Mouse (Mus musculus) limb, embryonic 14.5 days (tissue): ENCODE data around the gene Myo15b. TPM values are rescaled to one million over a fixed set of nuclear protein-coding genes. Genes with fewer than 3 reads are reported as not detected.
A peak's percentile ranks its signal among the peaks of the same experiment; 100 is the strongest.

Experiments
- ATAC-seq: fragments of 200-750 bp; cut with Nextera tagmentation; 2 replicates; pipeline ENCODE4 v1.8.0; 2017; ENCODE audit warnings: low read depth, moderate number of reproducible peaks, moderate TSS enrichment; ENCODE audit not compliant: low FRiP score
- DNase-seq: peaks from one replicate; pipeline ENCODE4 v3.0.0-alpha.2; 2015; ENCODE audit warnings: low spot score
- H3K27ac ChIP-seq: fragments of 300-500 bp; sonication (generic); replicated peaks from 2 replicates; pipeline ENCODE4 v1.5.1; 2014; ENCODE audit warnings: low read depth, mild to moderate bottlenecking, low read length, moderate library complexity, mixed read lengths
- H3K27me3 ChIP-seq: fragments of 300-500 bp; sonication (generic); 2 replicates; pipeline ENCODE4 v1.6.1; 2014; ENCODE audit warnings: low read length, mixed read lengths; ENCODE audit not compliant: control insufficient read depth, insufficient read depth
- H3K36me3 ChIP-seq: fragments of 300-500 bp; sonication (generic); 2 replicates; pipeline ENCODE4 v1.6.1; 2014; ENCODE audit warnings: mild to moderate bottlenecking, low read length, moderate library complexity, mixed read lengths; ENCODE audit not compliant: control insufficient read depth, insufficient read depth
- H3K4me1 ChIP-seq: fragments of 300-500 bp; sonication (generic); 2 replicates; pipeline ENCODE4 v1.6.1; 2014; ENCODE audit warnings: antibody characterized with exemption, low read length, mixed read lengths; ENCODE audit not compliant: control insufficient read depth, insufficient read depth
- H3K4me2 ChIP-seq: fragments of 300-500 bp; sonication (generic); replicated peaks from 2 replicates; pipeline ENCODE4 v1.6.1; 2014; ENCODE audit warnings: low read depth, mild to moderate bottlenecking, low read length, moderate library complexity; ENCODE audit not compliant: severe bottlenecking
- H3K4me3 ChIP-seq: fragments of 300-500 bp; sonication (generic); replicated peaks from 2 replicates; pipeline ENCODE4 v1.5.1; 2014; ENCODE audit warnings: low read length
- H3K9ac ChIP-seq: fragments of 300-500 bp; sonication (generic); 2 replicates; pipeline ENCODE4 v1.6.1; 2014; ENCODE audit warnings: mild to moderate bottlenecking, low read depth, low read length, moderate library complexity; ENCODE audit not compliant: severe bottlenecking
- H3K9me3 ChIP-seq: fragments of 300-500 bp; sonication (generic); 2 replicates; pipeline ENCODE4 v1.6.1; 2016; ENCODE audit warnings: low read length; ENCODE audit not compliant: control insufficient read depth
- POLR2A ChIP-seq: fragments of 200-500 bp; IDR thresholded peaks from 2 replicates; pipeline ENCODE4 v1.8.0; 2012; ENCODE audit warnings: inconsistent platforms, mild to moderate bottlenecking, moderate library complexity, borderline replicate concordance; ENCODE audit not compliant: insufficient read depth, insufficient read length; ENCODE audit errors: extremely low read depth
- WGBS: fragments of 180-500 bp; shearing (Covaris S2); extraction: QIAGEN DNeasy Blood & Tissue Kit; methylation state at CpG from one replicate; pipeline ENCODE4 v1.1.7; 2014; 5-methylcytosine and 5-hydroxymethylcytosine counted together
- polyA plus RNA-seq, 2 experiments: library from polyadenylated mRNA; depleted of rRNA in 1 of 2; stranded (reverse) in 1 of 2; unstranded in 1 of 2; fragments of >200 nt; fragmentation: Nextera tagmentation in 1 of 2; extraction: Ambion mirVana in 1 of 2; gene quantifications; 2 replicates each; pipeline versions ENCODE4 v1.2.1 to v1.2.3; 2012 to 2014

The Myo15b gene
- polyA plus RNA-seq, 2 experiments = 0.55 to 0.56 TPM

GRCm38 (mm10) chr11:115892213-115892612, 34.0 kb downstream of the Myo15b start:
- no peak for TF ChIP-seq POLR2A
- no peak for DNase-seq
- H3K4me1 ChIP-seq = no peaks in the 10 kb centered on the region
- 72% methylated on average over 6 of the region's 6 CpGs for WGBS
- no peak for ATAC-seq
- no peaks in the 10 kb centered on the region for H3K27me3 ChIP-seq
- H3K9me3 ChIP-seq = no peaks in the 10 kb centered on the region
- no peak overlapping the region for H3K4me2 ChIP-seq
- H3K9ac ChIP-seq = no peak overlapping the region
- H3K4me3 ChIP-seq = no peak overlapping the region
- no peak overlapping the region for H3K27ac ChIP-seq
- H3K36me3 ChIP-seq = peaks cover 30% of the 10 kb centered on the region

GRCm38 (mm10) chr11:115893071-115893470, 34.9 kb downstream of the Myo15b start:
- ATAC-seq (no peak), DNase-seq (no peak)
- Histone ChIP-seq H3K4me2 (no peak overlapping the region), H3K4me1 (no peaks in the 10 kb centered on the region), H3K9ac (no peak overlapping the region), H3K36me3 (peaks cover 33% of the 10 kb centered on the region), H3K9me3 (no peaks in the 10 kb centered on the region), H3K27ac (no peak overlapping the region), H3K4me3 (no peak overlapping the region), H3K27me3 (no peaks in the 10 kb centered on the region)
- WGBS = 89% methylated on average over 9 of the region's 9 CpGs
- no peak for TF ChIP-seq POLR2A

- Histone ChIP-seq H3K27me3 (no peaks in the 10 kb centered on the region), H3K9me3 (no peaks in the 10 kb centered on the region), H3K27ac (no peak overlapping the region), H3K9ac (no peak overlapping the region), H3K36me3 (peaks cover 33% of the 10 kb centered on the region), H3K4me2 (no peak overlapping the region), H3K4me1 (peaks cover 3% of the 10 kb centered on the region; the same call in 1 of the 2 replicates), H3K4me3 (no peak overlapping the region)
- DNase-seq (no peak), ATAC-seq (no peak)
- WGBS = 76% methylated on average over 14 of the region's 14 CpGs
- no peak for TF ChIP-seq POLR2A
Measured at GRCm38 (mm10) chr11:115894755-115895520, 36.7 kb downstream of the Myo15b start.

GRCm38 (mm10) chr11:115898446-115898845, 40.2 kb downstream of the Myo15b start:
- H3K27me3 ChIP-seq = no peaks in the 10 kb centered on the region
- no peaks in the 10 kb centered on the region for H3K9me3 ChIP-seq
- peak overlapping the region; percentile 33; the same call in 1 of the 2 replicates for H3K27ac ChIP-seq
- H3K4me3 ChIP-seq = no peak overlapping the region
- DNase-seq = no peak
- ATAC-seq = no peak
- no peak for TF ChIP-seq POLR2A
- peaks cover 10% of the 10 kb centered on the region; the same call in 1 of the 2 replicates for H3K4me1 ChIP-seq
- 78% methylated on average over 7 of the region's 7 CpGs for WGBS
- H3K4me2 ChIP-seq = no peak overlapping the region
- H3K9ac ChIP-seq = no peak overlapping the region
- peaks cover 28% of the 10 kb centered on the region for H3K36me3 ChIP-seq

- H3K36me3 ChIP-seq = peaks cover 23% of the 10 kb centered on the region
- no peaks in the 10 kb centered on the region for H3K27me3 ChIP-seq
- DNase-seq (peak; percentile 21), ATAC-seq (peak; percentile 24; the same call in 1 of the 2 replicates)
- H3K27ac ChIP-seq = peak overlapping the region; percentile 33; the same call in 1 of the 2 replicates
- peaks cover 12% of the 10 kb centered on the region; the same call in 1 of the 2 replicates for H3K4me1 ChIP-seq
- WGBS = 12% methylated on average over 4 of the region's 4 CpGs
- H3K4me2 ChIP-seq = no peak overlapping the region
- no peaks in the 10 kb centered on the region for H3K9me3 ChIP-seq
- no peak overlapping the region for H3K4me3 ChIP-seq
- no peak for TF ChIP-seq POLR2A
- no peak overlapping the region for H3K9ac ChIP-seq
Measured at GRCm38 (mm10) chr11:115898886-115899285, 40.7 kb downstream of the Myo15b start.
